Mouse (Mus musculus) activated CD4-positive, CD25-positive, alpha-beta regulatory T cell, adult 4 months (primary cell): ENCODE measurements around the gene Cyp39a1. TPM values are rescaled to one million over a fixed set of nuclear protein-coding genes. Genes with fewer than 3 reads are reported as not detected.

Experiments used
- ATAC-seq: one replicate; pipeline ENCODE4 v1.8.0; 2017
- polyA plus RNA-seq, 2 experiments: library from polyadenylated mRNA; unstranded; fragments of 100-300 nt; shearing (Covaris generic); gene quantifications; one replicate each; pipeline ENCODE4 v1.2.1; 2017

Gene Cyp39a1
- polyA plus RNA-seq, 2 experiments from 2014 or later: 0.61 to 1.2 TPM

- ATAC-seq: no peak
Measured at GRCm38 (mm10) chr17:43789376-43789775, 122.2 kb downstream of the Cyp39a1 start.

- no peak for ATAC-seq
Measured at GRCm38 (mm10) chr17:43791751-43792150, 124.5 kb downstream of the Cyp39a1 start.

GRCm38 (mm10) chr17:43794731-43795280 lies 127.6 kb downstream of the Cyp39a1 start:
- ATAC-seq: no peak

Other genes with a start within 250 kb of the Cyp39a1 start
- gene Mep1a, start 164.6 kb upstream of the Cyp39a1 start, polyA plus RNA-seq: not detected
- gene Ankrd66, start 123.8 kb upstream of the Cyp39a1 start, polyA plus RNA-seq: not detected
- gene Pla2g7, start 99.3 kb upstream of the Cyp39a1 start, polyA plus RNA-seq: under 1 TPM in 1 of 2 experiments, not detected in 1; 0.89 TPM
- gene Tdrd6, start 37.1 kb upstream of the Cyp39a1 start, polyA plus RNA-seq: not detected
- gene Slc25a27, start 211 bp upstream of the Cyp39a1 start, polyA plus RNA-seq: 1 to 10 TPM; 2.6 TPM
- not detected for gene Rcan2, start 133.9 kb downstream of the Cyp39a1 start, polyA plus RNA-seq